In the genomic region with DNA sequence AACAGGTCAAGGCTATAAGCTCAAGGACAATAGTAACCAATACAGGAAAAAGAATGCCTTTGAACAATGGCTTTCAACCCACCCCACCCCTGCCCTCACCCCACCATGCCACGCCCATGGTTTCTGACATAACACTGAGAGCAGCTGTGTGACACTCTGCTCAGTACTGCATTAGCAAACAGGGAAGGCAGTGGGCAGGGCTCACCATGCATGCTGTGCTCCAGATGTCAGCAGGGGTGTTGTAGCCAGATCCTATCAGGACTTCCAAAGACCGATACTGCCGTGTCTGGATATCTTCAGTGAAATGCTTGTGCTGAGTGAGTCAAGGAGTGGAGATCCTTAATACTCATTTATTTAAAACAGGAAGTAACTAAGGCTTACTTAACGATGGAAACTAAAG, we compare ENCODE assay signal across 27 mouse cellular contexts. TPM values are rescaled to one million over a fixed set of nuclear protein-coding genes. Genes with fewer than 3 reads are reported as not detected.
DNase-seq lines count a peak whose midpoint lies in the region; ATAC-seq and TF ChIP-seq lines count a peak whose summit lies in the region.
"Had no signal": no experiment of that assay in that cellular context is flagged by ENCODE, and none has a peak within 500 bp of the region (broad histone marks: within the 10 kb centered on the region; RNA-seq: fewer than 3 reads in every experiment).

No protein-coding gene starts in this region.

- ATAC-seq in intestine, embryonic 14.5 days (replicated peaks; ENCODE audit: low FRiP score, low TSS enrichment, low read depth) = 0 out of 2 replicates have a peak, but pooled peaks have one; percentile 16
- no peak for ATAC-seq in intestine, postnatal 0 days
- peak; percentile 49 for ATAC-seq in megakaryocyte, adult 5-6 weeks (ENCODE audit: poor library complexity, severe bottlenecking)
- ATAC-seq: forebrain, postnatal 0 days; inflammation-experienced regulatory T-cells, adult 6 months had no signal

- no peak overlapping the region for H3K4me2 ChIP-seq in intestine, embryonic 14.5 days (ENCODE audit: low read length)
- no peak overlapping the region for H3K4me2 ChIP-seq in intestine, postnatal 0 days (replicated peaks; ENCODE audit: low read depth)
- H3K4me2 ChIP-seq: hindbrain, embryonic 13.5 days had no signal

- H3K79me2 ChIP-seq in MEL (ENCODE audit: control insufficient read depth, insufficient read depth, low read length, poor library complexity) = no peaks in the 10 kb centered on the region

- no peak for TF ChIP-seq POLR2A in MEL (IDR thresholded peaks at IDR 0.05; ENCODE audit: control insufficient read depth in 1 of 2, insufficient read depth in 1 of 2, low read depth in 1 of 2, low read length in 2 of 2, poor library complexity in 1 of 2)

- no peaks in the 10 kb centered on the region for H3K9me3 ChIP-seq in intestine, embryonic 14.5 days (ENCODE audit: control insufficient read depth, low read length)
- no peaks in the 10 kb centered on the region for H3K9me3 ChIP-seq in intestine, postnatal 0 days (ENCODE audit: control insufficient read depth)
- H3K9me3 ChIP-seq in E14TG2a.4 (ENCODE audit: low read length) = no peaks in the 10 kb centered on the region
- H3K9me3 ChIP-seq in MEL (replicated peaks; ENCODE audit: insufficient read depth, low read length) = no peaks in the 10 kb centered on the region
- H3K9me3 ChIP-seq in hindbrain, embryonic 10.5 days = no peaks in the 10 kb centered on the region
- H3K9me3 ChIP-seq: heart, embryonic 10.5 days; hindbrain, embryonic 13.5 days had no signal

- no peak overlapping the region for H3K9ac ChIP-seq in intestine, embryonic 14.5 days (ENCODE audit: low read length)
- H3K9ac ChIP-seq in intestine, postnatal 0 days (ENCODE audit: low read depth, low read length) = no peak overlapping the region
- H3K9ac ChIP-seq in MEL (ENCODE audit: control insufficient read depth, low read depth, low read length, poor library complexity, severe bottlenecking) = no peak overlapping the region
- H3K9ac ChIP-seq: forebrain, postnatal 0 days; hindbrain, embryonic 13.5 days had no signal

- TF ChIP-seq RAD21 in MEL (IDR thresholded peaks at IDR 0.05; ENCODE audit: low read depth, low read length) = no peak

- H3K4me1 ChIP-seq in intestine, embryonic 14.5 days (replicated peaks; ENCODE audit: control insufficient read depth, insufficient read depth, low read length) = no peaks in the 10 kb centered on the region
- no peaks in the 10 kb centered on the region for H3K4me1 ChIP-seq in intestine, postnatal 0 days (replicated peaks; ENCODE audit: control insufficient read depth, insufficient read depth, low read length)
- peaks cover 82% of the 10 kb centered on the region for H3K4me1 ChIP-seq in E14TG2a.4 (replicated peaks; ENCODE audit: low read depth, low read length)
- peaks cover 30 to 34% of the 10 kb centered on the region in 2 experiments for H3K4me1 ChIP-seq in MEL (ENCODE audit: control insufficient read depth in 1 of 2, insufficient read depth in 2 of 2, low read length in 2 of 2)
- H3K4me1 ChIP-seq in hindbrain, embryonic 10.5 days (replicated peaks) = no peaks in the 10 kb centered on the region
- H3K4me1 ChIP-seq: heart, embryonic 10.5 days; hindbrain, embryonic 13.5 days had no signal

- no peak for TF ChIP-seq CTCF in intestine, postnatal 0 days (IDR thresholded peaks at IDR 0.05; ENCODE audit: low read depth)
- TF ChIP-seq CTCF in E14TG2a.4 (conservative IDR thresholded peaks at IDR 0.05; ENCODE audit: low read length) (no peak), MEL (IDR thresholded peaks at IDR 0.05 in 2 of 3, conservative IDR thresholded peaks at IDR 0.05 in 1 of 3; ENCODE audit: control insufficient read depth in 1 of 3, insufficient read depth in 1 of 3, low read depth in 2 of 3, low read length in 3 of 3, poor library complexity in 1 of 3, severe bottlenecking in 1 of 3) (no peak)

- 47% methylated on average over 4 of the region's 4 CpGs for WGBS in intestine, embryonic 14.5 days
- WGBS in intestine, postnatal 0 days = 58% methylated on average over 4 of the region's 4 CpGs
- 89% methylated on average over 4 of the region's 4 CpGs for WGBS in hindbrain, embryonic 10.5 days

- no peak overlapping the region for H3K4me3 ChIP-seq in intestine, embryonic 14.5 days (ENCODE audit: low read depth, low read length)
- no peak overlapping the region for H3K4me3 ChIP-seq in intestine, postnatal 0 days (ENCODE audit: low read depth, low read length)
- H3K4me3 ChIP-seq in E14TG2a.4 (replicated peaks; ENCODE audit: low read length) (0 out of 2 replicates have a peak overlapping the region, but pooled peaks have one; percentile 27), MEL (ENCODE audit: control insufficient read depth in 1 of 2, insufficient read depth in 1 of 2, low read depth in 2 of 2, low read length in 2 of 2) (no peak overlapping the region)
- H3K4me3 ChIP-seq in hindbrain, embryonic 10.5 days = no peak overlapping the region
- H3K4me3 ChIP-seq: heart, embryonic 10.5 days; hindbrain, embryonic 13.5 days had no signal

- H3K27me3 ChIP-seq in intestine, embryonic 14.5 days (replicated peaks; ENCODE audit: control insufficient read depth, insufficient read depth, low read length) = no peaks in the 10 kb centered on the region
- H3K27me3 ChIP-seq in intestine, postnatal 0 days (replicated peaks; ENCODE audit: control insufficient read depth, insufficient read depth, low read length) = no peaks in the 10 kb centered on the region
- H3K27me3 ChIP-seq in E14TG2a.4 (ENCODE audit: insufficient read depth, low read length) = no peaks in the 10 kb centered on the region
- no peaks in the 10 kb centered on the region for H3K27me3 ChIP-seq in MEL (ENCODE audit: control insufficient read depth in 1 of 2, insufficient read depth in 2 of 2, low read length in 2 of 2)
- H3K27me3 ChIP-seq in hindbrain, embryonic 10.5 days (ENCODE audit: insufficient read depth, poor library complexity, severe bottlenecking) = no peaks in the 10 kb centered on the region
- H3K27me3 ChIP-seq: hindbrain, embryonic 13.5 days had no signal

- no peak for DNase-seq in intestine, embryonic 14.5 days (ENCODE audit: low spot score)
- DNase-seq in MEL (ENCODE audit: low read depth, low spot score) = peak; percentile 63
- no peak for DNase-seq in hindbrain, embryonic 10.5 days (ENCODE audit: low spot score)
- no peak for DNase-seq in spleen, adult 12 weeks (ENCODE audit: low spot score)
- DNase-seq: adrenal gland, adult 2 months; B cell, adult 2 months; cerebellum, adult 11 months; cerebellum, postnatal 14 days; embryo, embryonic 11 days; forebrain, postnatal 0 days; heart, postnatal 14 days; liver; lung, adult 18-20 months; lung, postnatal 14 days; thymus, postnatal 4 days had no signal

- TF ChIP-seq EP300 in MEL (IDR thresholded peaks at IDR 0.05; ENCODE audit: low read depth in 1 of 2, low read length in 2 of 2) = peak in 1 of 2 experiments; percentile 35; a peak in 3 of 4 replicates

- H3K36me3 ChIP-seq in intestine, embryonic 14.5 days (ENCODE audit: control insufficient read depth, insufficient read depth, low read length) = peaks cover 90% of the 10 kb centered on the region
- H3K36me3 ChIP-seq in intestine, postnatal 0 days (ENCODE audit: control insufficient read depth, insufficient read depth) = peaks cover 76% of the 10 kb centered on the region
- H3K36me3 ChIP-seq in E14TG2a.4 (ENCODE audit: insufficient read depth, low read length) = peaks cover 87% of the 10 kb centered on the region
- H3K36me3 ChIP-seq in MEL (ENCODE audit: control insufficient read depth in 1 of 2, insufficient read depth in 2 of 2, low read length in 2 of 2) = peaks cover 29 to 60% of the 10 kb centered on the region in 2 experiments
- peaks cover 97% of the 10 kb centered on the region for H3K36me3 ChIP-seq in hindbrain, embryonic 10.5 days

- no peak overlapping the region for H3K27ac ChIP-seq in intestine, embryonic 14.5 days (ENCODE audit: low read depth)
- no peak overlapping the region for H3K27ac ChIP-seq in intestine, postnatal 0 days (ENCODE audit: low read depth, low read length)
- H3K27ac ChIP-seq in MEL (ENCODE audit: control insufficient read depth, low read depth, low read length) = no peak overlapping the region
- H3K27ac ChIP-seq in hindbrain, embryonic 10.5 days = no peak overlapping the region
- H3K27ac ChIP-seq: heart, embryonic 10.5 days; hindbrain, embryonic 13.5 days had no signal

RNA-seq across cellular contexts. Expression of gene Lhfpl5, which starts 18.5 kb away (rescaled TPM):
- polyA plus RNA-seq in intestine, embryonic 14.5 days (2014; fragmentation: Nextera tagmentation; extraction: Ambion mirVana) = 1.5 and 2.0 TPM in 2 replicates
- 0.90 and 1.3 TPM in 2 replicates for polyA plus RNA-seq in intestine, postnatal 0 days (2015; fragmentation: Nextera tagmentation; extraction: Ambion mirVana)
- not detected in 2 replicates for total RNA-seq in MEL (2012; rRNA removed)
- polyA plus RNA-seq in MEL (2012; ENCODE audit: insufficient read depth in 1 of 2, insufficient read length in 2 of 2, low read depth in 1 of 2, low replicate concordance in 2 of 2, missing spikeins in 1 of 2) = under 1 TPM in 1 of 2 experiments, not detected in 1; 0.19 TPM
- total RNA-seq in megakaryocyte, adult 5-6 weeks (2015) = not detected in 2 replicates
- not detected in 2 replicates for total RNA-seq in megakaryocyte, adult 5-6 weeks (2017)
- polyA plus RNA-seq in hindbrain, embryonic 10.5 days (2016; fragmentation: Nextera tagmentation; extraction: Ambion mirVana) = 1.9 and 2.1 TPM in 2 replicates
- total RNA-seq: gastrocnemius, postnatal 4 days; heart, postnatal 14 days had no signal

RNA-seq across cellular contexts. Expression of gene Srpk1, which starts 28.5 kb away (rescaled TPM):
- 124 and 126 TPM in 2 replicates for polyA plus RNA-seq in intestine, embryonic 14.5 days (2014; fragmentation: Nextera tagmentation; extraction: Ambion mirVana)
- polyA plus RNA-seq in intestine, postnatal 0 days (2015; fragmentation: Nextera tagmentation; extraction: Ambion mirVana) = 55.2 and 70.3 TPM in 2 replicates
- 125 and 138 TPM in 2 replicates for total RNA-seq in MEL (2012; rRNA removed)
- 100 to 1,000 TPM; 119 to 211 TPM for polyA plus RNA-seq in MEL (2012; ENCODE audit: insufficient read depth in 1 of 2, insufficient read length in 2 of 2, low read depth in 1 of 2, low replicate concordance in 2 of 2, missing spikeins in 1 of 2)
- 53.0 and 66.9 TPM in 2 replicates for total RNA-seq in megakaryocyte, adult 5-6 weeks (2015)
- 66.9 and 70.8 TPM in 2 replicates for total RNA-seq in megakaryocyte, adult 5-6 weeks (2017)
- polyA plus RNA-seq in hindbrain, embryonic 10.5 days (2016; fragmentation: Nextera tagmentation; extraction: Ambion mirVana) = 98.7 and 107 TPM in 2 replicates

RNA-seq across cellular contexts. Expression of gene Clps, which starts 33.4 kb away (rescaled TPM):
- 18.6 and 323 TPM in 2 replicates for polyA plus RNA-seq in intestine, embryonic 14.5 days (2014; fragmentation: Nextera tagmentation; extraction: Ambion mirVana)
- polyA plus RNA-seq in intestine, postnatal 0 days (2015; fragmentation: Nextera tagmentation; extraction: Ambion mirVana) = 104 and 125 TPM in 2 replicates
- total RNA-seq in MEL (2012; rRNA removed) = not detected in 2 replicates
- polyA plus RNA-seq in MEL (2012; ENCODE audit: insufficient read depth in 1 of 2, insufficient read length in 2 of 2, low read depth in 1 of 2, low replicate concordance in 2 of 2, missing spikeins in 1 of 2) = not detected
- total RNA-seq in megakaryocyte, adult 5-6 weeks (2015) = not detected in 2 replicates
- not detected in 2 replicates for total RNA-seq in megakaryocyte, adult 5-6 weeks (2017)
- polyA plus RNA-seq in hindbrain, embryonic 10.5 days (2016; fragmentation: Nextera tagmentation; extraction: Ambion mirVana) = not detected in 2 replicates
- total RNA-seq: adrenal gland, adult 2 months; forebrain, postnatal 0 days; gastrocnemius, postnatal 4 days; heart, postnatal 14 days; layer of hippocampus, postnatal 25 days; left cerebral cortex, postnatal 10 days had no signal
- polyA plus RNA-seq: brain, embryonic 14.5 days; embryonic facial prominence, embryonic 14.5 days; forebrain, postnatal 0 days; hindbrain, embryonic 13.5 days; inflammation-experienced regulatory T-cells, adult 6 months; kidney, embryonic 16.5 days had no signal

RNA-seq across cellular contexts. Expression of gene Clpsl2, which starts 44.8 kb away (rescaled TPM):
- polyA plus RNA-seq in intestine, embryonic 14.5 days (2014; fragmentation: Nextera tagmentation; extraction: Ambion mirVana) = not detected in 2 replicates
- not detected in 2 replicates for polyA plus RNA-seq in intestine, postnatal 0 days (2015; fragmentation: Nextera tagmentation; extraction: Ambion mirVana)
- not detected in 2 replicates for total RNA-seq in MEL (2012; rRNA removed)
- not detected for polyA plus RNA-seq in MEL (2012; ENCODE audit: insufficient read depth in 1 of 2, insufficient read length in 2 of 2, low read depth in 1 of 2, low replicate concordance in 2 of 2, missing spikeins in 1 of 2)
- total RNA-seq in megakaryocyte, adult 5-6 weeks (2015) = not detected in 2 replicates
- total RNA-seq in megakaryocyte, adult 5-6 weeks (2017) = not detected in 2 replicates
- polyA plus RNA-seq in hindbrain, embryonic 10.5 days (2016; fragmentation: Nextera tagmentation; extraction: Ambion mirVana) = not detected in 2 replicates
- total RNA-seq: adrenal gland, adult 2 months; forebrain, postnatal 0 days; gastrocnemius, postnatal 4 days; heart, postnatal 14 days; layer of hippocampus, postnatal 25 days; left cerebral cortex, postnatal 10 days had no signal
- polyA plus RNA-seq: adrenal gland, adult 2 months; embryonic facial prominence, embryonic 14.5 days; forebrain, postnatal 0 days; heart, embryonic 10.5 days; hindbrain, embryonic 13.5 days; inflammation-experienced regulatory T-cells, adult 6 months; kidney, embryonic 16.5 days had no signal

Comparison
In these comparisons a context has a peak if more than half of its experiments do, and no peak if none do; other contexts are left out.
1. RNA of gene Clps, which starts 33.4 kb away (polyA plus RNA-seq): 18.6 to 323 TPM in intestine, embryonic 14.5 days and 104 to 125 TPM in intestine, postnatal 0 days; not detected in MEL and not detected in hindbrain, embryonic 10.5 days; every median in the first group is over 10 times any median in the second.